In genomic region chr2:164898008-164898407, GRCm38 (mm10) we compare ENCODE assay signal across 14 mouse cellular contexts.
"Had no signal": no experiment of that assay in that cellular context is flagged by ENCODE, and none has a peak within 500 bp of the region (broad histone marks: within the 10 kb centered on the region; RNA-seq: fewer than 3 reads in every experiment).

No protein-coding gene starts in this region.

- H3K27me3 ChIP-seq: kidney, embryonic 15.5 days; liver, embryonic 13.5 days; megakaryocyte, embryonic 14.5 days; midbrain, embryonic 13.5 days; neural tube, embryonic 13.5 days had no signal

- H3K4me3 ChIP-seq: kidney, embryonic 15.5 days; left cerebral cortex, adult 2 months; liver, embryonic 13.5 days; megakaryocyte, embryonic 14.5 days; midbrain, embryonic 10.5 days; midbrain, embryonic 13.5 days; myocyte; neural tube, embryonic 13.5 days had no signal

- H3K27ac ChIP-seq: kidney, embryonic 15.5 days; left cerebral cortex, adult 2 months; liver, embryonic 13.5 days; midbrain, embryonic 10.5 days; midbrain, embryonic 13.5 days; neural tube, embryonic 13.5 days had no signal

- H3K4me1 ChIP-seq: kidney, embryonic 15.5 days; midbrain, embryonic 13.5 days; neural tube, embryonic 13.5 days had no signal

- H3K9ac ChIP-seq: kidney, embryonic 15.5 days; liver, embryonic 13.5 days; lung, embryonic 14.5 days; midbrain, embryonic 13.5 days; neural tube, embryonic 13.5 days had no signal

- DNase-seq: kidney, adult 18-20 months; kidney, postnatal 10 days; kidney, postnatal 4 days; layer of hippocampus, postnatal 36 days; liver, embryonic 13.5 days; lung, embryonic 14.5 days; retina, postnatal 1 day had no signal
